In genomic region chr11:51396451-51396850, GRCm38 (mm10) we compare ENCODE assay signal across 17 mouse cellular contexts.
"Had no signal": no experiment of that assay in that cellular context is flagged by ENCODE, and none has a peak within 500 bp of the region (broad histone marks: within the 10 kb centered on the region; RNA-seq: fewer than 3 reads in every experiment).

No protein-coding gene starts in this region.

- H3K4me1 ChIP-seq: megakaryocyte, embryonic 14.5 days; midbrain, embryonic 13.5 days; midbrain, embryonic 15.5 days; neural tube, embryonic 12.5 days had no signal

- H3K9ac ChIP-seq: liver, embryonic 13.5 days; liver, embryonic 15.5 days; liver, postnatal 0 days; lung, embryonic 15.5 days; midbrain, embryonic 13.5 days; midbrain, embryonic 15.5 days; neural tube, embryonic 12.5 days; stomach, embryonic 15.5 days had no signal

- H3K9me3 ChIP-seq: liver, embryonic 13.5 days; liver, embryonic 15.5 days; lung, embryonic 15.5 days; midbrain, embryonic 13.5 days; midbrain, embryonic 15.5 days; neural tube, embryonic 12.5 days; stomach, embryonic 15.5 days had no signal

- H3K4me2 ChIP-seq: liver, embryonic 11.5 days; liver, embryonic 13.5 days; liver, embryonic 15.5 days; lung, embryonic 15.5 days; midbrain, embryonic 11.5 days; midbrain, embryonic 13.5 days; midbrain, embryonic 15.5 days; neural tube, embryonic 12.5 days; stomach, embryonic 15.5 days had no signal

- ATAC-seq: liver, postnatal 0 days; midbrain, embryonic 13.5 days; midbrain, embryonic 15.5 days had no signal

- H3K36me3 ChIP-seq: liver, embryonic 13.5 days; liver, embryonic 15.5 days; lung, embryonic 15.5 days; midbrain, embryonic 13.5 days; midbrain, embryonic 15.5 days; neural tube, embryonic 12.5 days; stomach, embryonic 15.5 days had no signal

- H3K4me3 ChIP-seq: liver, embryonic 13.5 days; liver, embryonic 15.5 days; lung, embryonic 15.5 days; megakaryocyte, embryonic 14.5 days; midbrain, embryonic 13.5 days; midbrain, embryonic 15.5 days; neural tube, embryonic 12.5 days; stomach, embryonic 15.5 days had no signal

- H3K27ac ChIP-seq: liver, embryonic 13.5 days; liver, embryonic 15.5 days; lung, embryonic 15.5 days; macrophage; midbrain, embryonic 13.5 days; midbrain, embryonic 15.5 days; neural tube, embryonic 12.5 days; stomach, embryonic 15.5 days; stomach, postnatal 0 days had no signal

- DNase-seq: liver; liver, embryonic 13.5 days; liver, postnatal 0 days; right cerebral cortex, postnatal 14 days; thymus, postnatal 14 days; thymus, postnatal 36 days had no signal

- H3K27me3 ChIP-seq: lung, embryonic 15.5 days; megakaryocyte, embryonic 14.5 days; midbrain, embryonic 13.5 days; midbrain, embryonic 15.5 days; neural tube, embryonic 12.5 days; stomach, embryonic 15.5 days had no signal
